Mouse (Mus musculus) C2C12 (cell line): ENCODE measurements at regions not wholly inside any gene's neighbourhood (a gene's known extent, or its start where the extent isn't known, plus 50 kb on each side); places are given as distances from the start of the nearest gene placed in this dataset.

Experiments used
- CEBPB ChIP-seq: IDR thresholded peaks from one replicate; pipeline ENCODE4 v1.6.1; 2011; ENCODE audit warnings: low read depth, mild to moderate bottlenecking, control low read depth, moderate library complexity
- CTCF ChIP-seq: IDR thresholded peaks from one replicate; pipeline ENCODE4 v1.5.1; 2011; ENCODE audit not compliant: control insufficient read depth, insufficient read depth, insufficient read length
- FOSL1 ChIP-seq: IDR thresholded peaks from one replicate; pipeline ENCODE4 v1.8.0; 2011; ENCODE audit warnings: mild to moderate bottlenecking, low read length; ENCODE audit not compliant: poor library complexity, insufficient read depth, severe bottlenecking
- MAX ChIP-seq: IDR thresholded peaks from one replicate; pipeline ENCODE4 v1.6.1; 2011; ENCODE audit warnings: mild to moderate bottlenecking, control low read depth
- MYOD1 ChIP-seq: IDR thresholded peaks from one replicate; pipeline ENCODE4 v1.6.1; 2011; ENCODE audit warnings: low read depth; ENCODE audit not compliant: control insufficient read depth, insufficient read length
- MYOG ChIP-seq: IDR thresholded peaks from one replicate; pipeline ENCODE4 v1.6.1; 2011; ENCODE audit not compliant: control insufficient read depth, insufficient read length; ENCODE audit errors: extremely low read depth
- USF1 ChIP-seq: IDR thresholded peaks from one replicate; pipeline ENCODE4 v1.6.1; 2011; ENCODE audit warnings: low read depth, mild to moderate bottlenecking, control low read depth, moderate library complexity

GRCm38 (mm10) chr2:137660449-137660848 lies 544.0 kb upstream of the Jag1 start:
- TF ChIP-seq CTCF = no peak
- TF ChIP-seq USF1 = no peak
- no peak for TF ChIP-seq MAX
- no peak for TF ChIP-seq MYOD1
- no peak for TF ChIP-seq MYOG
- TF ChIP-seq FOSL1 = no peak
- no peak for TF ChIP-seq CEBPB
